Mouse (Mus musculus) thymus, adult 2 months (tissue): ENCODE data around the gene Traf3ip2.

ENCODE experiments used
- CTCF ChIP-seq: fragments of 200-500 bp; IDR thresholded peaks from 2 replicates; pipeline ENCODE4 v1.5.1; 2012; ENCODE audit warnings: mild to moderate bottlenecking, control low read depth, low read length, moderate library complexity, borderline replicate concordance; ENCODE audit not compliant: control insufficient read depth, poor library complexity, insufficient read depth; ENCODE audit errors: extremely low read depth
- POLR2A ChIP-seq: fragments of 200-500 bp; IDR thresholded peaks from 2 replicates; pipeline ENCODE4 v1.6.1; 2012; ENCODE audit warnings: mild to moderate bottlenecking, low read length, control low read depth, moderate library complexity; ENCODE audit not compliant: control insufficient read depth, poor library complexity, insufficient read depth; ENCODE audit errors: extremely low read depth

DNA sequence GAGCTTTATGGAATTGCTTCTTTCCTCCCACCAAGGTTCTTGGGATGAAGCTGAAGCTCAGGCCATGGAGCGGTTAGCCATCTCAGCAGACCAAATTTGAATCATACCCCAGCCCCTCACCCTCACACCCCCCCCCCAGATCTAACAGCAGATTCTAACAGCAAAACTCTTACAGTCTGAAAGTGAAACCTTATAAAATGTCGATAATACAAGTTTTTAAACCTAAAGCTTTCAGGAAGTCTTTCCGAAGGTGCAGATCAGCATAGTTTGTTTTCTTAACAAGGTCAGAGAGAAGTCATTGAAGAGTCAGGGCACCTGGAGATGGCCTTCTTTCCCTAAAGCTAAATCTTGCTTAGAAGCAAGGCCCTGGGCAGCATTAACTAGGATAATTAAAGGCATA lies 53.3 kb downstream of the Traf3ip2 start:
- TF ChIP-seq POLR2A (no peak), CTCF (no peak)
